Mouse (Mus musculus) midbrain, embryonic 13.5 days (tissue): ENCODE results near the gene Gm10031. TPM values are rescaled to one million over a fixed set of nuclear protein-coding genes. Genes with fewer than 3 reads are reported as not detected.
"Not testable (repeated sequence)": the region's sequence is repeated elsewhere in the genome, so short reads cannot be mapped to it uniquely, and the experiment has no call there.

Experiments
- ATAC-seq: fragments of 200-750 bp; cut with Nextera tagmentation; 2 replicates; pipeline ENCODE4 v1.8.0; 2017; ENCODE audit warnings: mild to moderate bottlenecking, moderate TSS enrichment, moderate library complexity
- H3K27ac ChIP-seq: fragments of 300-500 bp; sonication (generic); 2 replicates; pipeline ENCODE4 v1.5.1; 2015; ENCODE audit warnings: inconsistent platforms, mild to moderate bottlenecking, moderate library complexity
- H3K27me3 ChIP-seq: fragments of 300-500 bp; sonication (generic); 2 replicates; pipeline ENCODE4 v1.6.1; 2015; ENCODE audit warnings: mild to moderate bottlenecking, inconsistent platforms
- H3K36me3 ChIP-seq: fragments of 300-500 bp; sonication (generic); 2 replicates; pipeline ENCODE4 v1.6.1; 2015; ENCODE audit warnings: mild to moderate bottlenecking, inconsistent platforms
- H3K4me1 ChIP-seq: fragments of 300-500 bp; sonication (generic); replicated peaks from 2 replicates; pipeline ENCODE4 v1.6.1; 2015; ENCODE audit warnings: inconsistent platforms
- H3K4me2 ChIP-seq: fragments of 300-500 bp; sonication (generic); replicated peaks from 2 replicates; pipeline ENCODE4 v1.6.1; 2015; ENCODE audit warnings: moderate library complexity, mild to moderate bottlenecking, inconsistent platforms
- H3K4me3 ChIP-seq: fragments of 300-500 bp; sonication (generic); replicated peaks from 2 replicates; pipeline ENCODE4 v1.5.1; 2015; ENCODE audit warnings: mild to moderate bottlenecking, inconsistent platforms
- H3K9ac ChIP-seq: fragments of 300-500 bp; sonication (generic); replicated peaks from 2 replicates; pipeline ENCODE4 v1.6.1; 2015; ENCODE audit warnings: mild to moderate bottlenecking, inconsistent platforms
- H3K9me3 ChIP-seq: fragments of 300-500 bp; sonication (generic); 2 replicates; pipeline ENCODE4 v1.6.1; 2016; ENCODE audit warnings: mild to moderate bottlenecking, inconsistent platforms
- WGBS: fragments of 180-500 bp; shearing (Covaris S2); methylation state at CpG from one replicate; pipeline ENCODE4 v1.1.7; 2015; 5-methylcytosine and 5-hydroxymethylcytosine counted together
- polyA plus RNA-seq: library from polyadenylated mRNA; unstranded; fragments of >200 nt; fragmentation: Nextera tagmentation; extraction: Ambion mirVana; gene quantifications from 2 replicates; pipeline ENCODE4 v1.2.1, GENCODE M21; 2015

Gm10031 gene
- polyA plus RNA-seq, 1 experiment from 2014 or later, result 0.66 TPM

DNA sequence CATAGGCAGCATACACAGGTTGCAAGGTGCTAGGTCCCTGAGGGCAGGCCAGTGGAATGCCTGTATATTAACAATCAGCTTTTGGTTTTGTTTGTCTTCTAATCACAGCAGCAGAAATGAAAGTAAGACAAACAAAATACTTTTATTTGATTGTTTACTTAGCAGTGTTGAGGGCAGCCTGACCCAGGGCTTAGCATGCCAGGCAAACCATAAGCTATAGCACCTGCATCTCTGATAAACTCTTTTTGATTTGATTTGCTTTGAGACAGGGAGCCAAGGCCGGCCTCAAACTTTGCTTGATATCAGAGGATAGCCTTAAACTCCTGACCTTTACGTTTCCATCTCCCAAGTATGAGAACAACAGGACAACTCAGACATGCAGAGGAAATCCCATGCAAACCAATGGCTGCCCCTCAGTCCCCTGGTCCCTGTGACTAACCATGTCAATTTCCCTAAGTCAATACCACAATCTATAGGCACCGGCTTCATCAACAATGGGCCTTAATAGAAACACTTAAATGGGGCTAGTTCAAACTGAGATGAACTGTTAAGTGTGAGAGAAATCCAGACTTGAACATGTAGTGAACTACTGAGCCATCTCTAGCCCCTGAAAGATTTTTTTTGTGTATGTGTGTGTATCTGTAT is 3.6 kb upstream of the Gm10031 start:
- H3K27ac ChIP-seq, result no peak overlapping the region
- 86% methylated on average over 3 of the region's 3 CpGs for WGBS
- H3K27me3 ChIP-seq, result no peaks in the 10 kb centered on the region
- H3K9me3 ChIP-seq, result no peaks in the 10 kb centered on the region
- no peaks in the 10 kb centered on the region for H3K36me3 ChIP-seq
- H3K4me1 ChIP-seq, result no peaks in the 10 kb centered on the region
- no peak overlapping the region for H3K4me2 ChIP-seq
- H3K4me3 ChIP-seq, result no peak overlapping the region
- H3K9ac ChIP-seq, result no peak overlapping the region
- ATAC-seq, result no peak

DNA sequence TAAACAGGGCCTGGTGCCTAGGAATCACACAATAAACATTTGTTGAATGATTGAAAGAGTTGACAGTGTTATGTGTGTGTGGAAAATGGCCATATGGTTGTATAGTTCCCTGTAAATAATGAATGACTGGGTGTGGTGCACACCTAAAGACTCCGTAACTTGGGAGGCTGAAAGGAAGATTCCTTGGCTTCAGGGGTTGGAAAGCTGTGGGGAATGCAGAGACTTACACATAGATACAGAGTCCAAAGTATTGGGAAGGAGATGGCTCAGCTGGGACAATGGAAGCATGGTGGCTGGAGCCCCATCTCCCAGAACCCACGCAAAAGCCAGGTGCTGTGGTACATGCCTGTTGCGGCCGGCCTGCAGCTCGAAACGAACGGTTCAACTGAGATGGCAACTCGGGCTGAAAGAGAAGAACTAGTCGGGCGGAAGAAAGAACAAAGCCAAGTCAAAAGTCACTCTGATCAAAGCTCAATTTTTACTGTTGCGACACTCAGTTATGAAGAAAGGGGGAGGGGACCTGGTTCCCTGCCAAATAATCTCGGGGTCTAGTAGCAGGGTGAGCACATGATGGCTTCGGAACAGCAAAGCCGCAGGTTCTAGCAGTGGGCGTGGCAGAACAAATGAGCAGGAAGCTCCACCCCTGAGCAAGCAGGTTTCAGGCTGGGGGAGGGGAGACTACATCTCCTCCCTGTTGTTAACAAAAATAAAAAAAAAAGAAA is 1.9 kb upstream of the Gm10031 start:
- ATAC-seq, result no peak
- Histone ChIP-seq H3K36me3 (no peaks in the 10 kb centered on the region), H3K9ac (no peak overlapping the region), H3K4me3 (no peak overlapping the region), H3K27ac (no peak overlapping the region), H3K9me3 (no peaks in the 10 kb centered on the region), H3K4me1 (no peaks in the 10 kb centered on the region), H3K27me3 (no peaks in the 10 kb centered on the region), H3K4me2 (0 out of 2 replicates have a peak overlapping the region, but pooled peaks have one; percentile 15)
- 57% methylated on average over 15 of the region's 15 CpGs for WGBS

DNA sequence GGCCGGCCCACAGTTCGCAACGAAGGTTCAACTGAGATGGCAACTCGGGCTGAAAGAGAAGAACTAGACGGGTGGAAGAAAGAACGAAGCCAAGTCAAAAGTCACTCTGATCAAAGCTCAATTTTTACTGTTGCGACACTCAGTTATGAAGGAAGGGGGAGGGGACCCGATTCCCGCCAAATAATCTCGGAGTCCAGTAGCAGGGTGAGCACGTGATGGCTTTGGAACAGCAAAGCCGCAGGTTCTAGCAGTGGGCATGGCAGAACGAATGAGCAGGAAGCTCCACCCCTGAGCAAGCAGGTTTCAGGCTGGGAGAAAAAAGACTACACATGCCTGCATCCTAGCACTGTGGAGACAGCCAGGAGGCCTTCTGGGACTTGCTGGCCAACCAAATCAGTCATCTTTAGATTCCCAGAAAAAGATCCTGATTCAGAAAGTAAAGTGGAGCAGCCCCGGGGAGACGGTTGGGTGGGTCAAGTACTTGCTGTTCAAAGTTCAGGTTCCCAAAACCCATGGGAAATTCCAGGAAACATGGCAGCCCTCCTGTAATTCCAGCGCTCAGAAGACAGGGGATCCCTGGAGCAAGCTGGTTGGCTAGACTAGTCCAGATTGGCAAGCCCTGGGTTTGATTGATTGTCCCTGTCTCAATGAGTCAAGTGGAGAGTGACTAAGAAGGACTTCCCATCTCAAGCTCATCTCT is 8.8 kb downstream of the Gm10031 start:
- WGBS, result 85% methylated on average over 16 of the region's 16 CpGs
- H3K27me3 ChIP-seq, ATAC-seq: not testable (repeated sequence)

DNA sequence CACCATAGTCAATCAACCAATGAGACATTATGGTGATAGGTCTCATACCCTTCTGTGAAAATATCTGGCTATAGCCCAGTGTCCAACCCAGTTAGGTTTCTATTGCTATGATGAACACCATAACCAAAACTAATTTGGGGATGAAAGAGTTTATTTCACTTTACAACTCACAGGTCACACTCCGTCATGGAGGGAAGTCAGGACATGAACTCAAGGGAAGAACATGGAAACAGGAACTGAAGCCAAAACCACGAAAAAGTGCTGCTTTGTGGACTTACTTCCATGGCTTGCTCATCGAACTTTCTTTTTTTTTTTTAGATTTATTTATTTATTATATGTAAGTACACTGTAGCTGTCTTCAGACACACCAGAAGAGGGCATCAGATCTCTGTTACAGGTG is 9.7 kb downstream of the Gm10031 start:
- Histone ChIP-seq H3K4me3 (no peak overlapping the region), H3K36me3 (no peaks in the 10 kb centered on the region), H3K4me1 (no peaks in the 10 kb centered on the region), H3K27ac (no peak overlapping the region), H3K9me3 (no peaks in the 10 kb centered on the region), H3K9ac (no peak overlapping the region), H3K4me2 (no peak overlapping the region), H3K27me3 (no peaks in the 10 kb centered on the region)
- no peak for ATAC-seq
- 96% methylated on average over 3 of the region's 3 CpGs for WGBS

More for the DNA sequence above, 8.8 kb downstream of the Gm10031 start:
- not testable (repeated sequence) for H3K9ac ChIP-seq, H3K4me3 ChIP-seq, H3K9me3 ChIP-seq, H3K27ac ChIP-seq, H3K4me2 ChIP-seq, H3K4me1 ChIP-seq, H3K36me3 ChIP-seq

- H3K4me2 ChIP-seq, result no peak overlapping the region
- H3K4me3 ChIP-seq, result no peak overlapping the region
- 95% methylated on average over 4 of the region's 4 CpGs for WGBS
- no peaks in the 10 kb centered on the region for H3K27me3 ChIP-seq
- no peak for ATAC-seq
- H3K27ac ChIP-seq, result no peak overlapping the region
- no peaks in the 10 kb centered on the region for H3K4me1 ChIP-seq
- no peaks in the 10 kb centered on the region for H3K9me3 ChIP-seq
- H3K36me3 ChIP-seq, result no peaks in the 10 kb centered on the region
- no peak overlapping the region for H3K9ac ChIP-seq
Measured at GRCm38 (mm10) chr1:156533911-156534310, 10.1 kb downstream of the Gm10031 start.

- WGBS, result 59% methylated on average over 2 of the region's 2 CpGs
- H3K4me2 ChIP-seq, result no peak overlapping the region
- no peaks in the 10 kb centered on the region for H3K36me3 ChIP-seq
- H3K27me3 ChIP-seq, result no peaks in the 10 kb centered on the region
- ATAC-seq, result no peak
- H3K9me3 ChIP-seq, result no peaks in the 10 kb centered on the region
- no peak overlapping the region for H3K9ac ChIP-seq
- no peak overlapping the region for H3K27ac ChIP-seq
- H3K4me1 ChIP-seq, result no peaks in the 10 kb centered on the region
- H3K4me3 ChIP-seq, result no peak overlapping the region
Measured at GRCm38 (mm10) chr1:156537031-156537430, 13.2 kb downstream of the Gm10031 start.

DNA sequence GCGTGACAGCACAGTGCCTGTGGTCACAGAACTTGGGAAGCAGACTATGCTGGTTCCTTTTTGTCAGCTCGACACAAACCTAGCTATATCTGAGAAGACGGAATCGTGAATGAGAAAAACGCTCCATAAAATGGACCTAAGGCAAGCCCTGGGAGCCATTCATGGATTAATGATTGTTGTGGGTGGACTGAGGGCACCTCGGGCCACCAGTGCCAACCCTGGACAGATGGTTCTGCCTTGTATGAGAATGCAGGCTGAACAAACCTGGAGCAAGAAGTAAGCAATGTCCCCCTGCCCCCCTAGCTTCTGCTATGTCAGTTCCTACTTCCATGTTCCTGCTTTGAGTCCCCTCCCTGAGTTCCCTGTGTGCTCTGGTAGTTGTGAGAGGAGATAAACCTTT is 13.9 kb downstream of the Gm10031 start:
- Histone ChIP-seq H3K27me3 (no peaks in the 10 kb centered on the region), H3K4me2 (no peak overlapping the region), H3K4me3 (no peak overlapping the region), H3K27ac (no peak overlapping the region), H3K36me3 (no peaks in the 10 kb centered on the region), H3K9me3 (no peaks in the 10 kb centered on the region), H3K9ac (no peak overlapping the region), H3K4me1 (no peaks in the 10 kb centered on the region)
- WGBS, result 90% methylated on average over 6 of the region's 6 CpGs
- ATAC-seq, result no peak

DNA sequence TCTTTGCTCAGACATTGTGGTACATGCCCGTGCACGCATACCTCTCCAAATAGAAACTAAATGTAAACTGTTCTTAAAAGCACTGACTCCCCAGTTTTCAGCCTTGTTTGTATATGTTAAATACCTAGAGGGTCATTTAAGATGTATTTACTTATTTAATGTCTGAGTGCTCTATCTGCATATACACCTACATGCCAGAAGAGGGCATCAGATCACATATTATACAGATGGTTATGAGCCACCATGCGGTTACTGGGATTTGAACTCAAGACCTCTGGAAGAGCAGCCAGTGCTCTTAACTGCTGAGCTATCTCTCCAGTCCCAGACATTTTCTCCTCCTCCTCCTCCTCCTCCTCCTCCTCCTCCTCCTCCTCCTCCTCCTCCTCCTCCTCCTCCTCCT is 14.6 kb downstream of the Gm10031 start:
- WGBS, result 83% methylated on average over 3 of the region's 3 CpGs
- no peaks in the 10 kb centered on the region for H3K27me3 ChIP-seq
- H3K4me2 ChIP-seq, result no peak overlapping the region
- ATAC-seq, result no peak
- H3K36me3 ChIP-seq, result no peaks in the 10 kb centered on the region
- H3K4me3 ChIP-seq, result no peak overlapping the region
- H3K9ac ChIP-seq, result no peak overlapping the region
- no peaks in the 10 kb centered on the region for H3K4me1 ChIP-seq
- no peak overlapping the region for H3K27ac ChIP-seq
- H3K9me3 ChIP-seq, result no peaks in the 10 kb centered on the region

DNA sequence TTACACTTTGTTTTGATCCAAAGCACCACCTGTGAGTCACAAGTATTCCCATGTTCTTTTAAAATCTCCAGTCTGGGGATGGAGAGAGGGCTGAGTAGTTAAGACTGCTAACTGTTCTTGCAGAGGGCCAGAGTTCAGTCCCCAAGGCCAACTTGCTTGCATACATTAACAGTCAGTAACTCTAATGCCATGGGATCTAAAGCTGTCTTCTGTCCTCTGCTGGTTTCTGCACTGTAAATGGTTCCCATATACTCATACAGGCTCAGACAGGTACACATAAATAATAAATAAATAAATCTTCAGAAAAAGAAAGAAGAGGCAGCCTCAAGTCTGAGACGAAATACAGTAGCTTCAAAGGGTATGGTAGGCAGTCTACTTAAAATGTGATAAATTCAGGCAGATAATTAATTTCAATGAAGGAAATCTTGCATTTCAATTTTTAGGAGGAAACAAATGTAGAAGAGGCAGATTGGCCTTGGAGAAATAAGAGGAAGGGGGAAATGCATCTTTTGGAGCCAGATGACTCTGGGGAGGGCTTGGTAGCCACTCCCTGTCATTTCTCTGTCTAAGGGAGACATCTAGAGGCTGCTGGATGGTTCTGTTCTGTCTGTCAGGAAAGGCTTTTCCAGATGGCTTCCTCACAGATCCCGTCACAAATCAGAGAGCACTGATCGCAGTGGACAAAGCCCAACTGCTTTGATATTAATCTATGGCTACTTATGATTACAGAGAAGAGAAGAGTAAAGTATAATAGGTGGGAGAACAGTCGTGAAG is 16.2 kb downstream of the Gm10031 start:
- 0 out of 2 replicates have a peak, but pooled peaks have one; percentile 60 for ATAC-seq

DNA sequence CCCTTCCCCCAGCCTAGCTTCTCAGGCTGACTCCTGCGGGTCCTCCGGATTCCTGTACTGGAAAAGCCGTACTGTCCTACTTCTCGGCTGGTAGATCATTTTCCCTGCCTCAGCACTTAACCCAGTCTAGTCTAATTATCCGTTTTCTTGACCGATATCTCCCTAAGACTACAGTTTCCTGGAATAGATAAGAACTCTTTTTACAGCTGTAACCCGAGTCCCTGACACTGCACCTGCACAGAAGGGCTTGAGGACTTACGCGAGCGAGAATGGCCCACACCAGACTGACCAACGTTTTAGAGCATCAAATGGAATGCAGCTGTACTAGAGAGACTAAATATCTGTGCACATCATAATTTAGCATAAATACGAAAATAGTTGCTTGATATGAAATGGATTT is 20.2 kb downstream of the Gm10031 start:
- Histone ChIP-seq H3K4me2 (no peak overlapping the region), H3K9me3 (no peaks in the 10 kb centered on the region), H3K4me3 (no peak overlapping the region), H3K36me3 (no peaks in the 10 kb centered on the region), H3K27me3 (no peaks in the 10 kb centered on the region), H3K27ac (no peak overlapping the region), H3K9ac (no peak overlapping the region), H3K4me1 (0 out of 2 replicates have a peak, but pooled peaks cover 3% of the 10 kb centered on the region)
- WGBS, result 52% methylated on average over 12 of the region's 12 CpGs
- ATAC-seq, result no peak

More for the DNA sequence above, 16.2 kb downstream of the Gm10031 start:
- Histone ChIP-seq H3K27me3 (no peaks in the 10 kb centered on the region), H3K4me1 (0 out of 2 replicates have a peak, but pooled peaks cover 3% of the 10 kb centered on the region), H3K36me3 (no peaks in the 10 kb centered on the region), H3K9me3 (no peaks in the 10 kb centered on the region), H3K27ac (no peak overlapping the region), H3K4me3 (no peak overlapping the region), H3K9ac (no peak overlapping the region), H3K4me2 (no peak overlapping the region)
- 40% methylated on average over 4 of the region's 4 CpGs for WGBS

DNA sequence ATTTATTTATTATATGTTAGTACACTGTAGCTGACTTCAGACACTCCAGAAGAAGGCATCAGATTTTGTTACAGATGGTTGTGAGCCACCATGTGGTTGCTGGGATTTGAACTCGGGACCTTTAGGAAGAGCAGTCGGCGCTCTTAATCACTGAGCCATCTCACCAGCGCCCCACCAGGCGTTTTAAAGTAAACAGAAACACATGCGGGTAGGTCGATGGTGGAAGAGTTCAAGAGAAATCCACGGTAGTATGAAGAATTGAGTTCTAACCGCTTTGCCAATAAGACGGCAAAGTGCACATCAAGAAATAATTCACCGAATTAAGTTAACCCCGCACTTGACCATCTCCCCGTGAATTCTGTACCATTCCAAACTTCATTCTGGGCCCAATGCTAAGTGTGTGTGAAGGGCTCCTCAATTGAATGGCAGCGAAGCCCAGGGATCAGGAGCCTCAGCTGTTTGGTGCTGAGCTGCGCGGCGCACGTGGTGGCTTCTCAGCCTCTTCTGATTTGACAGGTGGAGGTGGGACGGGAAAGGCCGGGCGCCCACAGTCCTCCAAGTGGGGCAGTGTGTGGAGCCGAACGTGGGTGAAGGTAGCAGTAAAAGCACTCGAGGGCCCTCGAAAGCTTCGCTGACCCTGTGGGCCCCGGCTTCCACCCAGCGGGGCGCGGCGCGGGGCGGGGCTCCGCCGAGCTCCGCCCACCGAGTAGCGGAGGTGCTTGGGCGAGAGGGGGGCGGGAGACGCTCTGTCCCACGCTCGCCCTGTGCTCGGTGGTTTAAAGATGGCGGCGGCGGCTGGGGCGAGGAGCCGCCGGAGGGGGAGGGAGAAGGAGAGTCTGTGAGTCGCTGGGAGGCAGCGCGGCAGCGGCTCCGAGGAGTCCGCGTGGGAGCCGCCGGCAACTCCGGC is 34.5 kb downstream of the Gm10031 start, which contains the start of gene Abl2:
Gene Abl2 (plus strand): TSS at position 763 of the 907 bp plus-strand sequence.
- H3K4me2 ChIP-seq, result peak within 1 kb of the TSS; percentile 57
- WGBS, result 10% methylated on average over 52 of the region's 60 CpGs
- peak within 1 kb of the TSS; percentile 93 for H3K4me3 ChIP-seq
- H3K27me3 ChIP-seq, result peaks cover 8% of the 10 kb centered on the region; the same call in 1 of the 2 replicates
- no peaks in the 10 kb centered on the region for H3K36me3 ChIP-seq
- no peaks in the 10 kb centered on the region for H3K9me3 ChIP-seq
- H3K4me1 ChIP-seq, result peaks cover 23% of the 10 kb centered on the region
- H3K9ac ChIP-seq, result peak within 1 kb of the TSS; percentile 96
- ATAC-seq, result peak; percentile 97
- peak within 1 kb of the TSS; percentile 98 for H3K27ac ChIP-seq
